Mouse (Mus musculus): Measurements from ENCODE around the gene Vps72.

DNA sequence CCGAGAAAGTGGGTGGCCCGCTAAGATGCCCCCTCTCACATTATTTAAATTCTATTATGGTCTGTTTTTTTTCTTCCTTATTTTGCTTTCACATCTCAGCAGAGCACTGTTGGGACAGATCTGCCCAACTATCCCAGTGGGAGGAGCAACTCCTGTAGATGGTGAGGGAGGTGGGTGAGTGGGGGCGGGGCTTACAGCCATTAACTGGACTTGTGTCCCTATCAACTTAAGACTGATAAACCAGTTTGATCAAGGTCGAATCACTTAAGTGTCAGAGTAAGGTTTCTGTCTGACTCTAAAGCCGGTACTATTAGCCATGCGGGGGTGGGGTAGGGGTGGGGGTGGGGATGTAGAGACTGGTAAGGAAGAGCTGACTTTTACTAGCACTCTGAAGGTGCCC lies 24.2 kb downstream of the Vps72 start:
- TF ChIP-seq CTCF (conservative IDR thresholded peaks at IDR 0.05; ENCODE audit: insufficient read depth, insufficient read length, low read depth, low read length) (no peak), POLR2A (IDR thresholded peaks at IDR 0.05; ENCODE audit: low read depth, low read length) (no peak)

Measured in kidney, adult 2 months (tissue).